Mouse (Mus musculus): ENCODE measurements around the gene Dyrk3. TPM values are rescaled to one million over a fixed set of nuclear protein-coding genes. Genes with fewer than 3 reads are reported as not detected.

Dyrk3 gene
- 1.3 TPM for polyA plus RNA-seq (2017; shearing (Covaris generic))

GRCm38 (mm10) chr1:131138191-131139016 is at the start of gene Dyrk3:
Gene Dyrk3, minus strand, starts transcription at chr1:131138340.

DNA sequence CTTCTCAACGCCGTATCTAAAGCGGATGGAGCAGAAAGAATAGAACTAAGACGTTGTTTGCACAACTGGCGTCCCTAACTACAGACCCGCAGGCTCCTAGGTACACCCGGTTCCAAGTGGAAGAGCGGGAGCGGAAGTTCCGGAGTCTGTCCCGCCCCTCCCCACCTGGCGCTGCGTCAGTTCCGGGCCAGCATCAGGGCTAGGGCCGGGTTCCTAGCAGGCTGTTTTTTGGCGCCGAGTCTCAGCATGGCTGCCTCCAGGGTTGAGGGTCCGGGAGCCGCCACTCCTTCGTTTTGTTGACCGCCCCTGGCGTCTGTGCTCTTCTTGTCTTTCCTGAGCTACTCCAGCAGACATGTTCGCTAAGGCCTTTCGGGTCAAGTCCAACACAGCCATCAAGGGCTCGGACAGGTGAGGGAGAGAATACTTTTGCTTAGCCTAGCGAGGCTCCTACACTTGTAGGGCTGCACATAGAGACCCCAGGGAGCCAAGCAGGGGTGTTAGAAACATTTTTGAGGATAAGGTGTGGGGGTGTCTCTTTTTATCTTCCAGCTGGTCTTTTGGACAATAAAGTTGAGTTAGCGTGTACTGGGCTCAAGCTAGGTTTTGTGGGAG is 15.0 kb upstream of the Dyrk3 start, which contains the start of gene Eif2d:
Gene Eif2d (plus strand): TSS at position 164 of the 612 bp plus-strand sequence.

DNA sequence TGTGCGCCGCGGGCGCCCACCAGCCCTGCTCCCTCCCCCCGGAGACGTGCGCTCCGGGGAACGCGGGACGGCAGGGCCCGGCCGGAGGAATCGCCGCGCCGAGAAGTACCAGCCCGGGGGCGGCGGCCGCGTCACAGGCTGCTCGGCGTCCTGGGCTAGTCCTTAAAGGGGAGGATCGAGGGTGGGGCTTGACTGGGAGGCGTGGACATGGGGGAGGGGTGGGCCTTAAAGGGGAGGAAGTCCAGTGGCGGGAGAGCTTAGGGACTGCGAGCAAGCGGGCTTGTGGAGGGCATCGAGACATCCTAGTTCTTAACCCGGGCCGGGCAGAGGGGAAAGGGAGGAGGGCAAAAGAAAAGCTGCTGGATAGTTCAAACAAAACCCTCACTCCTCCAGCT is 40.4 kb downstream of the Dyrk3 start, which contains the start of gene Mapkapk2:
Gene Mapkapk2 (minus strand): TSS at position 127 of the 395 bp plus-strand sequence.

Other genes starting within 250 kb of the Dyrk3 start
- gene Il20, start 226.9 kb downstream of the Dyrk3 start, polyA plus RNA-seq (2017; shearing (Covaris generic)), result not detected
- not detected for gene Il19, start 198.2 kb downstream of the Dyrk3 start, polyA plus RNA-seq (2017; shearing (Covaris generic))
- gene Il10, start 118.5 kb downstream of the Dyrk3 start, polyA plus RNA-seq (2017; shearing (Covaris generic)), result 4.1 TPM
- 178 TPM for gene Mapkapk2, start 40.5 kb downstream of the Dyrk3 start, polyA plus RNA-seq (2017; shearing (Covaris generic))
- gene Eif2d, start 14.8 kb upstream of the Dyrk3 start, polyA plus RNA-seq (2017; shearing (Covaris generic)), result 44.4 TPM
- gene Rassf5, start 106.9 kb upstream of the Dyrk3 start, polyA plus RNA-seq (2017; shearing (Covaris generic)), result 224 TPM
- gene Ikbke, start 141.3 kb upstream of the Dyrk3 start, polyA plus RNA-seq (2017; shearing (Covaris generic)), result 126 TPM